13 mouse cellular contexts compared by ENCODE assay signal in the genomic region with DNA sequence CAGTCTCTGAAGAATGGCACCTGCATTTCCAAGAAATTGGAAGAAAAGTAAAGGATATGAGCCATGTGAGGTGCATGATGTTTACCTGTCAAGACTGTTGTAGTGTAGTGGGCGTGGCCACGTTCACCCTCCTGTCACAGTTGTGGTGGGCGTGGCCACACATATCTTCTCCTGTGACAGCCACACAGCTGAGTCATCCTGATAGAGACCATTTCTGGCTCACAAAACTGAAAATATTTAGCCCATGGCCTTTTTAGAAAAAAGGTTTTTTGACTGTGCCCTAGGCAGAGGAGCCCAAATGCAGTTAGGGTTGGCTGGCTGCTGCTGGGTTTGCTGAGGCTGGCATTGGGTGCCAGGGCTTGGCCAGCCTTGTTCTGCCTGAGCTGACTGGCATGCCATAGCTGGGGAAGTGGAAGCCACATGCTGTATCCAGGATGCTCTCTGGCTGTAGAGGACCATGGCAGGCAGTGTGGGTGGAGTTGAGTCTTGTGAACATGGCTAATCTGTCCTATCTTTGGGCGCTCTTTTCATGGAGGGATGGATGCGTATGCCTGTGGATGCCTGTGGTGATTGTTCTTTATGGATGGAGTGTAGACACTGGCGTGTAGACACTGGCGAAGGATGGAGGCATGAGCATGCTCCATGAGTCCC. TPM values are rescaled to one million over a fixed set of nuclear protein-coding genes. Genes with fewer than 3 reads are reported as not detected.
DNase-seq lines count a peak whose midpoint lies in the region; ATAC-seq lines count a peak whose summit lies in the region.
"Had no signal": no experiment of that assay in that cellular context is flagged by ENCODE, and none has a peak within 500 bp of the region (broad histone marks: within the 10 kb centered on the region; RNA-seq: fewer than 3 reads in every experiment).

No protein-coding gene starts in this region.

- peak; percentile 52 for DNase-seq in adrenal gland, adult 8-10 months
- no peak for DNase-seq in adrenal gland, postnatal 10 days
- peak; percentile 72 for DNase-seq in 416B (ENCODE audit: low read depth)
- peak; percentile 52 for DNase-seq in adrenal gland, postnatal 25 days
- DNase-seq in lung, postnatal 36 days: no peak
- DNase-seq in ovary, adult 18-20 months (ENCODE audit: low spot score): no peak
- DNase-seq in limb, embryonic 10.5 days (ENCODE audit: low spot score): no peak
- DNase-seq: cerebellum, adult 18-20 months; lung, postnatal 10 days; thymus, adult 18-20 months had no signal

- peaks cover 32% of the 10 kb centered on the region for H3K4me1 ChIP-seq in liver, embryonic 16.5 days (ENCODE audit: control insufficient read depth, low read depth, low read length)
- peaks cover 10% of the 10 kb centered on the region; the same call in 1 of the 2 replicates for H3K4me1 ChIP-seq in limb, embryonic 10.5 days

- H3K36me3 ChIP-seq in liver, embryonic 16.5 days (ENCODE audit: control insufficient read depth, insufficient read depth): peaks cover 34% of the 10 kb centered on the region
- peaks cover 80% of the 10 kb centered on the region for H3K36me3 ChIP-seq in limb, embryonic 10.5 days

- H3K4me2 ChIP-seq in liver, embryonic 16.5 days (ENCODE audit: low read depth, low read length): peak overlapping the region; percentile 74
- H3K4me2 ChIP-seq: forebrain, embryonic 13.5 days; neural tube, embryonic 13.5 days had no signal

- peak overlapping the region; percentile 100 for H3K27ac ChIP-seq in liver, embryonic 16.5 days (ENCODE audit: low read length)
- no peak overlapping the region for H3K27ac ChIP-seq in limb, embryonic 10.5 days
- H3K27ac ChIP-seq: forebrain, embryonic 13.5 days; neural tube, embryonic 13.5 days had no signal

- peak overlapping the region; percentile 47 for H3K4me3 ChIP-seq in liver, embryonic 16.5 days (ENCODE audit: low read depth, low read length)
- H3K4me3 ChIP-seq in limb, embryonic 10.5 days: no peak overlapping the region
- H3K4me3 ChIP-seq: forebrain, embryonic 13.5 days; neural tube, embryonic 13.5 days had no signal

- no peaks in the 10 kb centered on the region for H3K27me3 ChIP-seq in liver, embryonic 16.5 days (ENCODE audit: control insufficient read depth, insufficient read depth, low read depth, low read length)
- H3K27me3 ChIP-seq in limb, embryonic 10.5 days (ENCODE audit: low read depth, poor library complexity, severe bottlenecking): no peaks in the 10 kb centered on the region
- H3K27me3 ChIP-seq: forebrain, embryonic 13.5 days; neural tube, embryonic 13.5 days had no signal

- ATAC-seq in liver, embryonic 16.5 days (ENCODE audit: low read depth): peak; percentile 87
- ATAC-seq: forebrain, embryonic 13.5 days had no signal

- H3K9me3 ChIP-seq in liver, embryonic 16.5 days (replicated peaks; ENCODE audit: control insufficient read depth, low read length): no peaks in the 10 kb centered on the region
- no peaks in the 10 kb centered on the region for H3K9me3 ChIP-seq in limb, embryonic 10.5 days (replicated peaks)
- H3K9me3 ChIP-seq: forebrain, embryonic 13.5 days; neural tube, embryonic 13.5 days had no signal

- WGBS in liver, embryonic 16.5 days (ENCODE audit: insufficient replicate concordance): 48% methylated on average over 7 of the region's 7 CpGs
- 91% methylated on average over 7 of the region's 7 CpGs for WGBS in limb, embryonic 10.5 days

- H3K9ac ChIP-seq in liver, embryonic 16.5 days (ENCODE audit: low read depth, low read length): peak overlapping the region; percentile 66
- H3K9ac ChIP-seq: forebrain, embryonic 13.5 days; neural tube, embryonic 13.5 days had no signal

RNA-seq across cellular contexts. Expression of gene Pgs1, which starts 14.6 kb away (rescaled TPM):
- total RNA-seq in adrenal gland, adult 8-10 months (2022): 10 to 100 TPM; 52.7 to 76.9 (median 68.2) TPM
- 10 to 100 TPM; 30.9 to 31.0 TPM for total RNA-seq in adrenal gland, postnatal 10 days (2021)
- total RNA-seq in adrenal gland, postnatal 25 days (2021): 58.9 and 60.0 TPM in 2 replicates
- 13.5 and 13.7 TPM in 2 replicates for polyA plus RNA-seq in liver, embryonic 16.5 days (2015; fragmentation: Nextera tagmentation; extraction: Ambion mirVana)
- polyA plus RNA-seq in limb, embryonic 10.5 days (2016; fragmentation: Nextera tagmentation; extraction: Ambion mirVana): 47.1 and 47.4 TPM in 2 replicates

RNA-seq across cellular contexts. Expression of gene Socs3, which starts 30.8 kb away (rescaled TPM):
- 10 to 100 TPM in 1 of 4 experiments, 1 to 10 TPM in 3; 4.4 to 14.6 (median 5.4) TPM for total RNA-seq in adrenal gland, adult 8-10 months (2022)
- total RNA-seq in adrenal gland, postnatal 10 days (2021): 1 to 10 TPM; 5.0 to 9.0 TPM
- total RNA-seq in adrenal gland, postnatal 25 days (2021): 8.8 and 9.0 TPM in 2 replicates
- 6.1 and 6.7 TPM in 2 replicates for polyA plus RNA-seq in liver, embryonic 16.5 days (2015; fragmentation: Nextera tagmentation; extraction: Ambion mirVana)
- 11.2 and 13.2 TPM in 2 replicates for polyA plus RNA-seq in limb, embryonic 10.5 days (2016; fragmentation: Nextera tagmentation; extraction: Ambion mirVana)

Comparison
In these comparisons a context has a peak if more than half of its experiments do, and no peak if none do; other contexts are left out.
1. DNase-seq: peak in adrenal gland, adult 8-10 months (single experiment), 416B (single experiment) and adrenal gland, postnatal 25 days (single experiment); none in adrenal gland, postnatal 10 days (single experiment), lung, postnatal 36 days (single experiment), ovary, adult 18-20 months (single experiment) and limb, embryonic 10.5 days (single experiment).